In genomic region chr5:139803601-139804102, GRCm38 (mm10) we compare ENCODE assay signal across 8 mouse cellular contexts. TPM values are rescaled to one million over a fixed set of nuclear protein-coding genes. Genes with fewer than 3 reads are reported as not detected.
DNase-seq lines count a peak whose midpoint lies in the region; ATAC-seq and TF ChIP-seq lines count a peak whose summit lies in the region.

No protein-coding gene starts in this region.

- TF ChIP-seq CTCF in heart, adult 2 months (IDR thresholded peaks at IDR 0.05), result peak; percentile 63
- TF ChIP-seq CTCF in bone marrow macrophage, adult 2 months (IDR thresholded peaks at IDR 0.05; ENCODE audit: low read depth, low read length), result peak; percentile 16; the same call in 1 of the 2 replicates

- WGBS in heart, adult 2 months, result 10% methylated on average over 12 of the region's 12 CpGs
- WGBS in heart, embryonic 11.5 days (ENCODE audit: insufficient replicate concordance), result 8% methylated on average over 12 of the region's 12 CpGs

- H3K27me3 ChIP-seq in heart, adult 2 months (ENCODE audit: control insufficient read depth, insufficient read depth, low read length), result no peaks in the 10 kb centered on the region
- no peaks in the 10 kb centered on the region for H3K27me3 ChIP-seq in heart, embryonic 11.5 days (ENCODE audit: control insufficient read depth, insufficient read depth, low read length)

- no peak overlapping the region for H3K9ac ChIP-seq in heart, adult 2 months (ENCODE audit: low read depth, low read length)
- H3K9ac ChIP-seq in heart, embryonic 11.5 days (ENCODE audit: low read depth, low read length), result peak overlapping the region; percentile 4; the same call in 1 of the 2 replicates

- no peaks in the 10 kb centered on the region for H3K36me3 ChIP-seq in heart, adult 2 months (ENCODE audit: control insufficient read depth, insufficient read depth, low read length)
- H3K36me3 ChIP-seq in heart, embryonic 11.5 days (ENCODE audit: control insufficient read depth, insufficient read depth, low read length), result peaks cover 12% of the 10 kb centered on the region

- intact Hi-C loops in heart, adult 2 months (cut with DNase I), result loop anchor here (2.0 kb wide), 1 partner anchor 23 kb away; no protein-coding TSS in a partner anchor

- TF ChIP-seq POLR2A in heart, adult 2 months (IDR thresholded peaks at IDR 0.05; ENCODE audit: insufficient read depth, low read depth, low read length), result no peak
- no peak for TF ChIP-seq POLR2A in bone marrow macrophage, adult 2 months (IDR thresholded peaks at IDR 0.05; ENCODE audit: borderline replicate concordance, low read depth, low read length)

- TF ChIP-seq EP300 in heart, adult 2 months (IDR thresholded peaks at IDR 0.05; ENCODE audit: insufficient read depth, low read depth, low read length), result no peak

- peaks cover 3% of the 10 kb centered on the region; the same call in 1 of the 2 replicates for H3K79me2 ChIP-seq in heart, adult 2 months (replicated peaks; ENCODE audit: control insufficient read depth, insufficient read depth, low read length)

- H3K4me3 ChIP-seq in heart, adult 2 months, result no peak overlapping the region
- no peak overlapping the region for H3K4me3 ChIP-seq in bone marrow macrophage, adult 2 months (ENCODE audit: insufficient read depth, low read length)
- H3K4me3 ChIP-seq in heart, embryonic 11.5 days (ENCODE audit: low read depth, low read length), result no peak overlapping the region

- no peaks in the 10 kb centered on the region for H3K9me3 ChIP-seq in heart, embryonic 11.5 days (replicated peaks; ENCODE audit: control insufficient read depth, low read length)

- peaks cover under 1% of the 10 kb centered on the region for H3K4me1 ChIP-seq in heart, adult 2 months (ENCODE audit: control insufficient read depth, insufficient read depth, low read length)
- no peaks in the 10 kb centered on the region for H3K4me1 ChIP-seq in bone marrow macrophage, adult 2 months (ENCODE audit: control insufficient read depth, insufficient read depth, low read length)
- peaks cover 39% of the 10 kb centered on the region for H3K4me1 ChIP-seq in heart, embryonic 11.5 days (ENCODE audit: control insufficient read depth, insufficient read depth, low read length)

- peak; percentile 48 to 54 for DNase-seq in heart, adult 2 months
- no peak for DNase-seq in heart, adult 9 months (ENCODE audit: low spot score in 2 of 2)
- peak; percentile 88 for DNase-seq in kidney, postnatal 10 days
- DNase-seq in lung, postnatal 4 days, result peak; percentile 81 to 86
- peak; percentile 83 to 91 for DNase-seq in spleen, postnatal 4 days (ENCODE audit: low spot score in 2 of 2)
- DNase-seq in layer of hippocampus, postnatal 10 days (ENCODE audit: low spot score in 2 of 2), result no peak

- peak overlapping the region; percentile 42 for H3K4me2 ChIP-seq in heart, embryonic 11.5 days

- ATAC-seq in heart, embryonic 11.5 days (replicated peaks; ENCODE audit: insufficient number of reproducible peaks, low FRiP score, low TSS enrichment), result peak; percentile 53

- H3K27ac ChIP-seq in heart, adult 2 months, result no peak overlapping the region
- no peak overlapping the region for H3K27ac ChIP-seq in bone marrow macrophage, adult 2 months (ENCODE audit: insufficient read depth, low read depth, low read length)
- peak overlapping the region; percentile 96 for H3K27ac ChIP-seq in heart, embryonic 11.5 days (ENCODE audit: low read depth, low read length)

RNA-seq across cellular contexts. Expression of gene Mafk, which starts 12.3 kb away (rescaled TPM):
- 10 to 100 TPM; 33.2 to 34.1 TPM for total RNA-seq in heart, adult 2 months (2021)
- polyA plus RNA-seq in heart, adult 2 months (2012; rRNA removed), result 22.8 and 23.6 TPM in 2 replicates
- 13.5 and 15.7 TPM in 2 replicates for polyA plus RNA-seq in bone marrow macrophage, adult 2 months (2012; ENCODE audit: insufficient read depth, insufficient read length, missing spikeins)
- 13.5 and 19.1 TPM in 2 replicates for polyA plus RNA-seq in heart, embryonic 11.5 days (2014; fragmentation: Nextera tagmentation; extraction: Ambion mirVana)
- 10 to 100 TPM; 10.3 to 10.4 TPM for total RNA-seq in layer of hippocampus, postnatal 10 days (2021)

RNA-seq across cellular contexts. Expression of gene Tmem184a, which starts 16.1 kb away (rescaled TPM):
- total RNA-seq in heart, adult 2 months (2021), result under 1 TPM in 1 of 2 experiments, not detected in 1; 0.05 TPM
- 0.29 and 1.5 TPM in 2 replicates for polyA plus RNA-seq in heart, adult 2 months (2012; rRNA removed)
- polyA plus RNA-seq in bone marrow macrophage, adult 2 months (2012; ENCODE audit: insufficient read depth, insufficient read length, missing spikeins), result not detected in 2 replicates
- 2.6 and 3.0 TPM in 2 replicates for polyA plus RNA-seq in heart, embryonic 11.5 days (2014; fragmentation: Nextera tagmentation; extraction: Ambion mirVana)
- total RNA-seq in layer of hippocampus, postnatal 10 days (2021), result under 1 TPM in 1 of 2 experiments, not detected in 1; 0.85 TPM

RNA-seq across cellular contexts. Expression of gene Gm26938, which starts 22.6 kb away (rescaled TPM):
- not detected for total RNA-seq in heart, adult 2 months (2021)
- not detected in 2 replicates for polyA plus RNA-seq in heart, adult 2 months (2012; rRNA removed)
- not detected in 2 replicates for polyA plus RNA-seq in bone marrow macrophage, adult 2 months (2012; ENCODE audit: insufficient read depth, insufficient read length, missing spikeins)
- polyA plus RNA-seq in heart, embryonic 11.5 days (2014; fragmentation: Nextera tagmentation; extraction: Ambion mirVana), result not detected in 2 replicates
- total RNA-seq in layer of hippocampus, postnatal 10 days (2021), result not detected

RNA-seq across cellular contexts. Expression of gene Psmg3, which starts 23.0 kb away (rescaled TPM):
- 10 to 100 TPM in 1 of 2 experiments, 1 to 10 TPM in 1; 9.9 to 11.3 TPM for total RNA-seq in heart, adult 2 months (2021)
- 14.2 and 15.7 TPM in 2 replicates for polyA plus RNA-seq in heart, adult 2 months (2012; rRNA removed)
- 13.0 and 17.8 TPM in 2 replicates for polyA plus RNA-seq in bone marrow macrophage, adult 2 months (2012; ENCODE audit: insufficient read depth, insufficient read length, missing spikeins)
- polyA plus RNA-seq in heart, embryonic 11.5 days (2014; fragmentation: Nextera tagmentation; extraction: Ambion mirVana), result 49.6 and 50.1 TPM in 2 replicates
- total RNA-seq in layer of hippocampus, postnatal 10 days (2021), result 10 to 100 TPM; 16.1 to 23.2 TPM

RNA-seq across cellular contexts. Expression of gene Ints1, which starts 28.2 kb away (rescaled TPM):
- total RNA-seq in heart, adult 2 months (2021), result 10 to 100 TPM; 40.2 to 40.9 TPM
- 35.1 and 40.3 TPM in 2 replicates for polyA plus RNA-seq in heart, adult 2 months (2012; rRNA removed)
- 27.3 and 29.8 TPM in 2 replicates for polyA plus RNA-seq in bone marrow macrophage, adult 2 months (2012; ENCODE audit: insufficient read depth, insufficient read length, missing spikeins)
- polyA plus RNA-seq in heart, embryonic 11.5 days (2014; fragmentation: Nextera tagmentation; extraction: Ambion mirVana), result 21.4 and 26.4 TPM in 2 replicates
- total RNA-seq in layer of hippocampus, postnatal 10 days (2021), result 10 to 100 TPM; 91.7 to 93.3 TPM

Comparison
In these comparisons a context has a peak if more than half of its experiments do, and no peak if none do; other contexts are left out.
1. DNase-seq: peak in heart, adult 2 months (2 of 2), kidney, postnatal 10 days (single experiment), lung, postnatal 4 days (2 of 2) and spleen, postnatal 4 days (2 of 2); none in heart, adult 9 months (0 of 2) and layer of hippocampus, postnatal 10 days (0 of 2).